In genomic region chr11:36220651-36221050, GRCm38 (mm10) we compare ENCODE assay signal across 9 mouse cellular contexts.
DNase-seq lines count a peak whose midpoint lies in the region; ATAC-seq lines count a peak whose summit lies in the region.
"Had no signal": no experiment of that assay in that cellular context is flagged by ENCODE, and none has a peak within 500 bp of the region (broad histone marks: within the 10 kb centered on the region; RNA-seq: fewer than 3 reads in every experiment).

No protein-coding gene starts in this region.

- H3K36me3 ChIP-seq in hindbrain, embryonic 11.5 days (ENCODE audit: control insufficient read depth, insufficient read depth, low read length), result no peaks in the 10 kb centered on the region
- no peaks in the 10 kb centered on the region for H3K36me3 ChIP-seq in midbrain, embryonic 14.5 days (ENCODE audit: control insufficient read depth, insufficient read depth, low read length)
- H3K36me3 ChIP-seq in liver, embryonic 12.5 days, result no peaks in the 10 kb centered on the region
- H3K36me3 ChIP-seq: limb, embryonic 12.5 days had no signal

- H3K9ac ChIP-seq in hindbrain, embryonic 11.5 days (ENCODE audit: low read depth, low read length), result peak overlapping the region; percentile 23; the same call in 1 of the 2 replicates
- H3K9ac ChIP-seq in midbrain, embryonic 14.5 days (replicated peaks; ENCODE audit: low read length), result no peak overlapping the region
- no peak overlapping the region for H3K9ac ChIP-seq in liver, embryonic 12.5 days
- H3K9ac ChIP-seq: limb, embryonic 12.5 days had no signal

- 19% methylated on average over 5 of the region's 5 CpGs for WGBS in hindbrain, embryonic 11.5 days
- 14% methylated on average over 5 of the region's 5 CpGs for WGBS in midbrain, embryonic 14.5 days
- WGBS in liver, embryonic 12.5 days (ENCODE audit: insufficient replicate concordance), result 17% methylated on average over 5 of the region's 5 CpGs

- 0 out of 2 replicates have a peak overlapping the region, but pooled peaks have one; percentile 24 for H3K27ac ChIP-seq in hindbrain, embryonic 11.5 days (ENCODE audit: low read depth, low read length)
- H3K27ac ChIP-seq in midbrain, embryonic 14.5 days (replicated peaks; ENCODE audit: low read depth, low read length), result peak overlapping the region; percentile 78
- H3K27ac ChIP-seq in liver, embryonic 12.5 days, result no peak overlapping the region
- H3K27ac ChIP-seq: limb, embryonic 12.5 days had no signal

- DNase-seq in adrenal gland, postnatal 25 days, result peak; percentile 4
- no peak for DNase-seq in adrenal gland, adult 2 months
- DNase-seq in embryo, embryonic 10 days (ENCODE audit: low spot score), result peak; percentile 44
- DNase-seq in hindbrain, embryonic 11.5 days (ENCODE audit: low spot score), result peak; percentile 35
- DNase-seq in midbrain, embryonic 14.5 days, result peak; percentile 66
- no peak for DNase-seq in frontal cortex, postnatal 14 days (ENCODE audit: low spot score in 2 of 2)
- no peak for DNase-seq in cerebellum, adult 9-11 months

- peaks cover 5% of the 10 kb centered on the region; the same call in 1 of the 2 replicates for H3K4me1 ChIP-seq in hindbrain, embryonic 11.5 days (replicated peaks; ENCODE audit: control insufficient read depth, insufficient read depth, low read length)
- peaks cover 25% of the 10 kb centered on the region for H3K4me1 ChIP-seq in midbrain, embryonic 14.5 days (ENCODE audit: control insufficient read depth, insufficient read depth, low read length)
- no peaks in the 10 kb centered on the region for H3K4me1 ChIP-seq in liver, embryonic 12.5 days

- no peaks in the 10 kb centered on the region for H3K27me3 ChIP-seq in hindbrain, embryonic 11.5 days (ENCODE audit: control insufficient read depth, insufficient read depth, low read length)
- H3K27me3 ChIP-seq in midbrain, embryonic 14.5 days (ENCODE audit: control insufficient read depth, insufficient read depth, low read length), result no peaks in the 10 kb centered on the region
- 0 out of 2 replicates have a peak, but pooled peaks cover 4% of the 10 kb centered on the region for H3K27me3 ChIP-seq in liver, embryonic 12.5 days (replicated peaks)

- ATAC-seq in hindbrain, embryonic 11.5 days (ENCODE audit: low FRiP score), result no peak
- ATAC-seq in midbrain, embryonic 14.5 days (ENCODE audit: low FRiP score, low TSS enrichment), result no peak
- no peak for ATAC-seq in liver, embryonic 12.5 days

- no peaks in the 10 kb centered on the region for H3K9me3 ChIP-seq in hindbrain, embryonic 11.5 days (ENCODE audit: control insufficient read depth, low read length)
- no peaks in the 10 kb centered on the region for H3K9me3 ChIP-seq in midbrain, embryonic 14.5 days (ENCODE audit: control insufficient read depth, low read length)
- no peaks in the 10 kb centered on the region for H3K9me3 ChIP-seq in liver, embryonic 12.5 days (replicated peaks)
- H3K9me3 ChIP-seq: limb, embryonic 12.5 days had no signal

- no peak overlapping the region for H3K4me2 ChIP-seq in hindbrain, embryonic 11.5 days (replicated peaks; ENCODE audit: low read depth, low read length)
- no peak overlapping the region for H3K4me2 ChIP-seq in midbrain, embryonic 14.5 days (ENCODE audit: low read length)
- no peak overlapping the region for H3K4me2 ChIP-seq in liver, embryonic 12.5 days

- no peak overlapping the region for H3K4me3 ChIP-seq in hindbrain, embryonic 11.5 days (ENCODE audit: low read depth, low read length)
- H3K4me3 ChIP-seq in midbrain, embryonic 14.5 days (replicated peaks; ENCODE audit: low read depth, low read length), result no peak overlapping the region
- no peak overlapping the region for H3K4me3 ChIP-seq in liver, embryonic 12.5 days

Comparison
In these comparisons a context has a peak if more than half of its experiments do, and no peak if none do; other contexts are left out.
1. DNase-seq: peak in adrenal gland, postnatal 25 days (single experiment), embryo, embryonic 10 days (single experiment), hindbrain, embryonic 11.5 days (single experiment) and midbrain, embryonic 14.5 days (single experiment); none in adrenal gland, adult 2 months (single experiment), frontal cortex, postnatal 14 days (0 of 2) and cerebellum, adult 9-11 months (single experiment).